Mouse (Mus musculus) thymus, postnatal 36 days (tissue): ENCODE measurements at regions not wholly inside any gene's neighbourhood (a gene's known extent, or its start where the extent isn't known, plus 50 kb on each side); places are given as distances from the start of the nearest gene placed in this dataset.

Experiments used
- DNase-seq, 2 experiments: peaks; one replicate each; pipeline ENCODE4 v3.0.0; 2022; ENCODE audit warnings: mixed read lengths in 2 of 2

DNA sequence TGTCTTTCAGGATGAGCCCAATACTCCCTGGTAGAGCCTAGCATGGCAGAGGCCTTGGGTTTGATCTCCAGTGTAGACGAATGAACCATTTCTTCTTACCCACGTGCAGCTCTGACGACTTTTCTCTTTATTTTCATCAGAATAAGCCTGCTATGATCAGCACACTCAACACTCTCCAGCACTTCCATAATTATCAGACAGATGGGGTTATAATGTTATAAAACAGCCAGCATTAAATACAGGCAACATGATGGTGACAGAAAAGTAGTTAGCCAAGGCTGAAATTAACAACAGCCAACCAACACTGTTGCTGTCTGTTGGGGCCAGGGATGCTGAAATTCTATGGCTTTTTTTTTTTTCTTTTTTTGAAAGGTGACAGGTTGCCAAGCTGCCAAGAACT lies 67.7 kb upstream of the Mkln1 start:
- no peak for DNase-seq

DNA sequence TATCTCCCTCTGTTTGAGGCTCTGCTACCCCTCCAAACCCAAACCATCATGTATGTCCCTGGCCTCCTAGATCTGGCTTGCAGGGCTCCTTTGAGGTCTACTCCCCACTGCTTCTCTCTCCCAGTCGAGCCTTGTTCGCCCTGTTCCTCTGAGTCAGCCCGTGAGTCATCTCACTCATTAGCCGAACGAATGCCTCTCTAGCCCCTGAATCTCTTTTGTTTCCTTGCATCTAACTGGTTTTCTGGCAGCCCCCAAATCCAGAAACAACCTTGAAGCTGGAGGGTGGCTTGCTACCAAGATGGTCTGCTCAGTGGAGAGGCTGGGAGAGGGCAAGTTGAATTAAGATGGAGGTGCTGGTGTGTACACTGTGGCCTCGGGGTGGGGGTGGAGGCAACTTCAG lies 66.3 kb upstream of the Mkln1 start:
- DNase-seq, result no peak

DNA sequence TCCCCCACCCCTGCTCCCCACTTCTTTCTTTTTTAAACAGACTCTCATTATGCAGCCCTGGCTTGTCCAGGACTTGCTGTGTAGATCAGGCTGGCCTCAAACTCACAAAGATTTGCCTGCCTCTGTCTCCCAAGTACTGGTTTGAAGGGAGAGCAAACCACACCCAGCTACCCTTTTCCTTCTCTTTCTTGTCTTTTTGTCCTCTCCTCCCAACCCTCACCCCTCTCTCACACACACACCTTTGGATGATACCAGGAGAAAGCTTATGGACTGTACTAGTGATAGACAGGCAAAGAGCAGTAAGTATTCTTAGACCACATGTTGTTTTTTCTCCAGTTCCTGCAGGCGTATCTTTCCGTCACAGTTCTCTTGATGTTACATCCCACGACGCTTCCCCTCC lies 65.8 kb upstream of the Mkln1 start:
- DNase-seq, result no peak

DNA sequence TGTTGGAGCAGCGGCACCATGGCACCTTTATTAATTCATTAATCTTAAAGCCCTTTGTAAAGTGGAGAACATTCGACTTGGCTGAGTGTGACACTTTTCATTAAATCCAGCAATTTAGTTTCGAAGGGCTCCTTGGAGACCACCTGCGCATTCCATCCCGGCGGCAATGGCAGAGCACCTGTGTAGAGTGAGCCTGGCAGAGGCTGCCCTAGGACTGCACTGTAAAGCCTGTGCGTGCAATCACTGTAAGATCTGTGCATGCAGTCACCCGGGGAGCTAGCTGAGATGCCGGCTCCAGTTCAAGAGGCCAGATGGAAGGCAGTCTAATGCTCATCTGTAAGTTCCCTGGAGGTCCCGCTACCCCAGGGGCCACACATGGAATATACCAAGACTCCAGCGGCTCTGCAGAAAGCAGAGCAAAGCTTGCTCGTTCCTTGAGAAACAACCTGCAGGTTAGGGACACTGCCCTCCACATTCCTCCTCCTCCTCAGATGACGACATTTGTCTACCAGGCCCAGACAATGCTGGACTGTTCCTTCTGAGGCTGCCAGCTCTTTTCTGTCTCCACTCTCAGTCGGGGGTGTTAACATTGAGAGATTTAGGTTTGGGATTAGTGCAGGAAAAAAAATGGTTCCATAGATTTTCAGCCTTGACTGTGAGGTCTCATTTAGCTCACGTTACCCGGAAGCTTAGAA lies 65.2 kb upstream of the Mkln1 start:
- no peak for DNase-seq

DNA sequence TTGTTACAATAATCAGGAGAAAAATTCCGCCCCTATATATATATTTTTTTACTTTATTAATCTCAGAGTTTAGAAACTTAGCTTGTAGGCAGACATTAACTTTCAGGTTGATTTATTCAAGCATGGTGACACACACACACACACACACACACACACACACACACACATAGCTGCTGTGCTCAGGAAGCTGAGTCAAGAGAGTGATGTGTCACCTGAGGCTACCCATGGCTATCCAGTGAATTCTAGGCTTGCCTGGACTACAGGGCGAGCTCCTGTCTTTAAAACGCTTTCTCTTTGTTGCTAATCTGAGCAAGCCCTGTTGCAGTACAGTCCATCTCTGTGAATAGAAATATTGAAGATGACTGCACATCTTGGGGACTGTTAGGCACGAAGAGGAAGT lies 64.4 kb upstream of the Mkln1 start:
- no peak for DNase-seq

DNA sequence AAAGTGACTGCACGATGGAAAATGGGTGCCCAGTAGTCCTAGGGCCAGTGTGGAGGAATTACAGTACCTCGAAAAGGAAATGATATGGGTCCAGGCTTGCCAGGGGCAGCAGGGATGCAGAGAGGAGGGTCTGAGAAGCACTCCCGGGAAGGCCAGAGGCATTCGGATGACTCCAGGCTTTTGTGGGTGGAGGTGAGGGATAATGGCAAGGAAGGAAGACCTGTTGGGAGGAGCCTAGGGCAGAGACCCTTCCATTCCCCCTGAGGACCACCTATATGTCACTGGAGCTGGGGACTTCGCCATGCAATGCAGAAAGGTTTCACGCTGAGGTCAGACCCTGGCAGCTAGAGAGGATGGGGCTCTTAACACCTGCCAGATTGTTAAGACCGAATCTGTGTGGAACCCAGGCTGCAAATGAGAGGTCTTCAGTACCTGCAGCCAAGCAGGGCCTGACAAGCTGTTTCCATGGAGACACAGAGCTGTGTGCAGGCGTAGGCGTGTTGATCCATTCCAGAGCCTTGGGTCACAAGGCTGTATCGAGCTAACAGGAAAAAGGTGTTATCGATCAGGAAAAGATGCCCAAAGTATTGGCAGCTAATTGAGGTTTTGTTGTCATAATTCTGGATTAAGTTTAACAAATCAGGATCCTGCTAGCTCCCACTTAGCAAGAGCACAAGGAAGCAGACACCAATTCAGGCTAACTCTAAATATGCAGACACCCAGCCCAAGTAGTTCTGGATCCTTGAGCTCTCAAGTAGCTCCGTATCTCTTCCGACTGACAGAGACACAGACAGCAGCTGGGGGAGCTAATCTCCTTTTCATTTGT lies 59.2 kb upstream of the Mkln1 start:
- DNase-seq, result no peak

DNA sequence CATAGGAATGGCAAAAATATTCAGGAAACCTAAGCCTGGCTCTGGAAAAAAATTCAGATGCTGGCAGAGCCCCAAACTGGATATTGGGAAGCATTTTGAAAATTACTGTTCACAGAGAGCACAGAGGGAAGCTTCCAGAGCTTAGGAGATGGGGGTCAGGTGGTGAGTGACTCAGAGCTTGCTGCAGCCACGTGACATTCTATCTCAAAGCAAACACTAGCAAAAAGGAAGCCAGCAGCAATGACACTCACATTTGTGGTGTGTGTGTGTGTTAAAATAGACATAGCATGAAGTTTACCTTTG lies 58.6 kb upstream of the Mkln1 start:
- DNase-seq, result no peak

DNA sequence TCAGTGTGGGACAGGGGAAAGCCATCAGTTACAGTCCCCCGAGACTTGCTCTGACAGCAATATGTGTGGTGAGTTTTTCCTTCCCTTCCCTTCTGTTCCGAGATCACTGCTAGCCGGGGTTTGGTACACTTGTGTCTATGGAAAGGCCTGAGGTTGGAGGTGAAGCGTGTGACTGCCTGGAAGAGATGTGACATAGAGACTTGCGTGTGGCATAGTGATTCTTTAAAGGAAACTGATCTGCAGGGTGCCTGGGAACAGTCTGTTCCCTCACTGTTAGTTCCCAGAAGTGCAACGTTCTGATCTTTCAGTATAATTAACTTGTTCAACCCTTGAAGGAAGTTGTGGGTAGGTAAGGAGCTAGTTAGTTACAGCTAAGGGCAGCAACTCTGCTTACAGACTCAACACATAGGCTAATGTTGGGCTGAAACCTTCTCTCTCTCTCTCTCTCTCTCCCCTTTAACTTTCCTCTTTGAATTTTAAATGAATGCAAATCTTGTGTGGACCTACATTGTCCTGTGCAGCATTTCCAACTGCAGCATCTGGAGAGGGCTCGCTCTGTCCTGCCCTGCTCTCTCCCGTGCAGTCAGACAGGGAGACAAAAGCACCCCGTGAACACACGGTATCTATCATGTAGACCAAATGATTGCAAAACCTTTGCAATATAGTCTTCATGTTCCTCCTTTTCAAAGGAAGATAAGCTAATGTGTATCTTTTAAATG lies 53.0 kb upstream of the Mkln1 start:
- no peak for DNase-seq

DNA sequence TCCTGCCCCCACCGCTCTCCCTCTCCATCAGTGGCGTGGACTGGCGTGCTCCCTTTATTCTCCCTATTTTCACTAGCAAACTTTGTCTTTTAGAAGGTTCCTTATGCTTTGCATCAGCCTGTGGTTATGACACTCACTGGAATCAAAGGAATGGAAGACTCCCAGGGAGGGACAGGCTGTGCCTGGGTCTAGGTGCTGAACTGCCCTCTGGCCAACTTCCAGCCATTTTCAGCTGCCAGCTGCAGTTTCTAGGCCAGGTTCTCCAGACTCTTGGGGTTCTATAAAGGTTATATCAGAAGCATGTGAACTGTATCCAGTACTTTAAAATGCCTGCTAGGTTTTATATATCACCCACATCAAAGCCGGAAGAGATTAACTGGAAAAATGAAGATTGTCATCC lies 50.2 kb upstream of the Mkln1 start:
- DNase-seq, result no peak
